Comparison of ENCODE assay signal across 8 mouse cellular contexts in genomic region chr16:34343968-34344367, GRCm38 (mm10).
DNase-seq lines count a peak whose midpoint lies in the region; ATAC-seq and TF ChIP-seq lines count a peak whose summit lies in the region.

No protein-coding gene starts in this region.

- H3K36me3 ChIP-seq in midbrain, embryonic 10.5 days: no peaks in the 10 kb centered on the region
- no peaks in the 10 kb centered on the region for H3K36me3 ChIP-seq in midbrain, embryonic 16.5 days (ENCODE audit: control insufficient read depth, insufficient read depth, low read length)
- H3K36me3 ChIP-seq in embryonic facial prominence, embryonic 10.5 days (replicated peaks): no peaks in the 10 kb centered on the region

- H3K9ac ChIP-seq in midbrain, embryonic 16.5 days (ENCODE audit: low read depth, low read length): no peak overlapping the region

- DNase-seq in cerebellum, adult 2 months: peak in 1 of 2 experiments; percentile 28
- no peak for DNase-seq in cerebellum, adult 8-10 months
- peak; percentile 27 for DNase-seq in midbrain, embryonic 10.5 days (ENCODE audit: low spot score)
- DNase-seq in embryonic facial prominence, embryonic 10.5 days (ENCODE audit: low spot score): peak; percentile 41
- peak; percentile 81 for DNase-seq in kidney, adult 9 months
- DNase-seq in mesoderm, embryonic 11.5 days (ENCODE audit: low read depth, low spot score): peak; percentile 43
- DNase-seq in thymus, postnatal 10 days (ENCODE audit: low spot score in 2 of 2): no peak

- H3K9me3 ChIP-seq in midbrain, embryonic 10.5 days (replicated peaks): no peaks in the 10 kb centered on the region
- no peaks in the 10 kb centered on the region for H3K9me3 ChIP-seq in midbrain, embryonic 16.5 days (replicated peaks; ENCODE audit: control insufficient read depth, low read length, poor library complexity, severe bottlenecking)
- H3K9me3 ChIP-seq in embryonic facial prominence, embryonic 10.5 days: no peaks in the 10 kb centered on the region

- no peaks in the 10 kb centered on the region for H3K4me1 ChIP-seq in cerebellum, adult 2 months (ENCODE audit: control insufficient read depth, insufficient read depth, low read length)
- peaks cover 14% of the 10 kb centered on the region for H3K4me1 ChIP-seq in midbrain, embryonic 10.5 days
- H3K4me1 ChIP-seq in midbrain, embryonic 16.5 days (ENCODE audit: control insufficient read depth, insufficient read depth, low read length): peaks cover 29% of the 10 kb centered on the region
- peaks cover 15% of the 10 kb centered on the region for H3K4me1 ChIP-seq in embryonic facial prominence, embryonic 10.5 days

- no peak for TF ChIP-seq POLR2A in cerebellum, adult 2 months (IDR thresholded peaks at IDR 0.05; ENCODE audit: borderline replicate concordance, insufficient read depth, low read length)

- H3K4me2 ChIP-seq in midbrain, embryonic 16.5 days (ENCODE audit: low read length): no peak overlapping the region

- H3K27ac ChIP-seq in cerebellum, adult 2 months (ENCODE audit: insufficient read depth, low read length): no peak overlapping the region
- no peak overlapping the region for H3K27ac ChIP-seq in midbrain, embryonic 10.5 days (replicated peaks)
- no peak overlapping the region for H3K27ac ChIP-seq in midbrain, embryonic 16.5 days (ENCODE audit: low read length)
- no peak overlapping the region for H3K27ac ChIP-seq in embryonic facial prominence, embryonic 10.5 days (replicated peaks)

- 42% methylated on average over 1 of the region's 1 CpGs for WGBS in cerebellum, adult 2 months
- 67% methylated on average over 1 of the region's 1 CpGs for WGBS in midbrain, embryonic 10.5 days
- WGBS in midbrain, embryonic 16.5 days: 29% methylated on average over 1 of the region's 1 CpGs
- WGBS in embryonic facial prominence, embryonic 10.5 days: 73% methylated on average over 1 of the region's 1 CpGs

- peak; percentile 52; the same call in 1 of the 2 replicates for TF ChIP-seq CTCF in cerebellum, adult 2 months (IDR thresholded peaks at IDR 0.05; ENCODE audit: borderline replicate concordance, insufficient read depth, low read depth, low read length)

- H3K4me3 ChIP-seq in cerebellum, adult 2 months (replicated peaks; ENCODE audit: insufficient read depth, low read depth, low read length): no peak overlapping the region
- H3K4me3 ChIP-seq in midbrain, embryonic 10.5 days: no peak overlapping the region
- no peak overlapping the region for H3K4me3 ChIP-seq in midbrain, embryonic 16.5 days (ENCODE audit: low read depth, low read length)
- H3K4me3 ChIP-seq in embryonic facial prominence, embryonic 10.5 days: no peak overlapping the region

- H3K27me3 ChIP-seq in cerebellum, adult 2 months (ENCODE audit: control insufficient read depth, insufficient read depth, low read length): no peaks in the 10 kb centered on the region
- no peaks in the 10 kb centered on the region for H3K27me3 ChIP-seq in midbrain, embryonic 10.5 days (ENCODE audit: low read depth, poor library complexity, severe bottlenecking)
- H3K27me3 ChIP-seq in midbrain, embryonic 16.5 days (ENCODE audit: control insufficient read depth, insufficient read depth, low read depth, low read length): no peaks in the 10 kb centered on the region
- no peaks in the 10 kb centered on the region for H3K27me3 ChIP-seq in embryonic facial prominence, embryonic 10.5 days (replicated peaks; ENCODE audit: low read depth, poor library complexity, severe bottlenecking)

- no peak for ATAC-seq in midbrain, embryonic 16.5 days

Comparison
In these comparisons a context has a peak if more than half of its experiments do, and no peak if none do; other contexts are left out.
1. DNase-seq: peak in midbrain, embryonic 10.5 days (single experiment), embryonic facial prominence, embryonic 10.5 days (single experiment), kidney, adult 9 months (single experiment) and mesoderm, embryonic 11.5 days (single experiment); none in cerebellum, adult 8-10 months (single experiment) and thymus, postnatal 10 days (0 of 2).